Mouse (Mus musculus) spleen, postnatal 0 days (tissue): Measurements from ENCODE around the gene Tsc22d4. TPM values are rescaled to one million over a fixed set of nuclear protein-coding genes. Genes with fewer than 3 reads are reported as not detected.

Source experiments
- polyA plus RNA-seq: library from polyadenylated mRNA; unstranded; fragments of >200 nt; fragmentation: Nextera tagmentation; extraction: Ambion mirVana; gene quantifications from 2 replicates; pipeline ENCODE4 v1.2.1, GENCODE M21; 2015

Tsc22d4 gene
- polyA plus RNA-seq: 114 and 132 TPM in 2 replicates

GRCm38 (mm10) chr5:137745214-137746171, at the start of gene Tsc22d4:
TSS of gene Tsc22d4 (plus strand) at chr5:137745730.

DNA sequence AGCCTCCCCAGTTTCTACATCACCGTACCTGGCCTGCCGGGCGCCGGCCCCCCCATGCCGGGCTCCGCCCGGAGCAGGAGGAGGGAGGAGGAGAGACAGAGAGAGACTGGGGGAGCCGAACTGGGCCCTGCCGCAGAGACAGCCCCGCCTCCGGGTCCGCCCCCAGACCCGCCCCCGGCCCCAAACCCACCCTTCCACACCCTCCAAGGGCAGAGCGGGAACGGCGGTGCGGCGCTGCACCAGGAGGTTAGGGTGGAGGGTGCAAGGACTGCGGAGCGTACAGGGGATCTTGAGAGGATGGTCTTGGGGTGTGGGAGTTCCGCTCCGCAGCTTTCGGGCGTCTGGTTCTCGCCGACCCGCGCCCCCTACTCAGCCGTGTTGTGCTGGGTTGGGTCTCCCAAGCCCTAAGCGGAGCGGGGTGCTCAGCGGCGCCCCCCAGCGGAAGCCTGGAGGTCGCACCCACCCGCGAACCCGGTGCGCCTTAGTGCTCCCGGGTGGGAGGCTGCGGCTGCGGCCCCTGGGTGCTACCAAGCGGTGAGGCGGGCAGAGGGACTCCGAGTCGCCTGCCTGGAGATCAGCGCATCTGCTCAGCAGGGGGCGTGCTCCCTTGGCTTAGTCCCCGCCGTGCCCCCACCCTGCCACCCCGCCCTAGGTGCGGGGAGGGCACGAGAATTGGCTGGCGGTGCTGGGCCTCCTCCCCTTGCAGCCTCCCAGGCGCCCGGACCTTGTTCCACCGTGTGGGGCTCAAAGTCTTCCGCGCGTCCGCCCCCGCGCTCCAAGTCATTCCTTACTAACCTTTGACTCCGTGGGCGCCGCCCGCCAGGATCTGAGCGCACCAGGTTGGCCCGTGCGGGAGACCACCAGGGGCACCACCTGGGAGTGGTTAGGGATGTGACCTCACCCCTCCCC, 4.3 kb upstream of the Tsc22d4 start, which contains the start of gene Nyap1:
TSS of gene Nyap1 (minus strand) at position 585 of the 909 bp plus-strand sequence.

DNA sequence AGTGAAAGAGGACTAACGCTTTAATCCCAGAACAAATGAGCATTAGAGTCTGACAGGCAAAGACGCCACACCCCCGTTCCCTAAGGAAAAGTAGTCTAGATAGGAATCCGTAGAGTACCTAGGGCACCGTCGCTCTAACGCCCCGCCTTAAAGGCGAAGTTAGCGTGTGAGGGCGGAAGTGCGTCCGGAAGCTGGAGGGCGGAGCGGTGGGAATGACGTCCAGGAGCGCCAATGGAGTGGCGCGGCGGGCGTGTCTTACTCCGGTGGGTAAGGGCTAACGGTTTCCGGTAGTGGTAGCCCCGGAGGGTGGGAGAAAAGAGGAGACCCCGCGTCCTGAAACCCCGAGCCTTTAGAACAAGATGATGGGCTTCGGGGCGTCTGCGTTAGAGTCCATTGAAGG, 33.1 kb downstream of the Tsc22d4 start, which contains the start of gene Ppp1r35:
TSS of gene Ppp1r35 (plus strand) at position 215 of the 400 bp plus-strand sequence.

GRCm38 (mm10) chr5:137787151-137787928, 41.8 kb downstream of the Tsc22d4 start, which contains the start of the genes Mepce and Zcwpw1:
TSS of gene Mepce (minus strand) at chr5:137787655.
TSS of gene Zcwpw1 (plus strand) at chr5:137787798.

Other genes starting within 250 kb of the Tsc22d4 start
- 44.1 and 45.5 TPM in 2 replicates for gene Pop7, start 243.2 kb upstream of the Tsc22d4 start, polyA plus RNA-seq
- gene Gigyf1, start 227.2 kb upstream of the Tsc22d4 start, polyA plus RNA-seq: 9.3 and 10.5 TPM in 2 replicates
- gene Epo, start 212.5 kb upstream of the Tsc22d4 start, polyA plus RNA-seq: not detected in 2 replicates
- gene Gnb2, start 212.2 kb upstream of the Tsc22d4 start, polyA plus RNA-seq: 296 and 329 TPM in 2 replicates
- gene Actl6b, start 192.2 kb upstream of the Tsc22d4 start, polyA plus RNA-seq: not detected in 2 replicates
- 43.2 and 45.5 TPM in 2 replicates for gene Tfr2, start 175.9 kb upstream of the Tsc22d4 start, polyA plus RNA-seq
- 55.8 TPM in 2 replicates for gene Mospd3, start 144.7 kb upstream of the Tsc22d4 start, polyA plus RNA-seq
- 61.6 and 75.4 TPM in 2 replicates for gene Pcolce, start 131.9 kb upstream of the Tsc22d4 start, polyA plus RNA-seq
- gene Fbxo24, start 116.7 kb upstream of the Tsc22d4 start, polyA plus RNA-seq: 0.10 TPM in 1 of 2 replicates, not detected in the other
- gene Lrch4, start 116.6 kb upstream of the Tsc22d4 start, polyA plus RNA-seq: 41.9 and 54.3 TPM in 2 replicates
- gene Gm20605, start 116.6 kb upstream of the Tsc22d4 start, polyA plus RNA-seq: 9.0 and 10.1 TPM in 2 replicates
- 16.9 and 18.4 TPM in 2 replicates for gene Sap25, start 104.4 kb upstream of the Tsc22d4 start, polyA plus RNA-seq
- gene Irs3, start 100.0 kb upstream of the Tsc22d4 start, polyA plus RNA-seq: 0.05 and 0.12 TPM in 2 replicates
- 36.8 and 43.3 TPM in 2 replicates for gene Agfg2, start 61.0 kb upstream of the Tsc22d4 start, polyA plus RNA-seq
- 0.24 and 0.30 TPM in 2 replicates for gene Nyap1, start 4.1 kb upstream of the Tsc22d4 start, polyA plus RNA-seq
- 28.5 and 28.7 TPM in 2 replicates for gene Ppp1r35, start 33.1 kb downstream of the Tsc22d4 start, polyA plus RNA-seq
- gene Mepce, start 41.9 kb downstream of the Tsc22d4 start, polyA plus RNA-seq: 8.4 and 9.4 TPM in 2 replicates
- gene Zcwpw1, start 42.1 kb downstream of the Tsc22d4 start, polyA plus RNA-seq: 5.6 and 7.4 TPM in 2 replicates
- 16.8 and 27.1 TPM in 2 replicates for gene Pilra, start 90.6 kb downstream of the Tsc22d4 start, polyA plus RNA-seq
- gene Pilrb1, start 112.4 kb downstream of the Tsc22d4 start, polyA plus RNA-seq: 17.8 and 27.4 TPM in 2 replicates
- gene Pilrb2, start 126.1 kb downstream of the Tsc22d4 start, polyA plus RNA-seq: 25.5 and 39.0 TPM in 2 replicates
- 0.18 and 0.27 TPM in 2 replicates for gene Cyp3a13, start 175.9 kb downstream of the Tsc22d4 start, polyA plus RNA-seq
- 0.04 TPM in 1 of 2 replicates, not detected in the other for gene Gjc3, start 217.4 kb downstream of the Tsc22d4 start, polyA plus RNA-seq
- gene Azgp1, start 235.8 kb downstream of the Tsc22d4 start, polyA plus RNA-seq: 0.46 TPM in 1 of 2 replicates, not detected in the other